ENCODE assay signal across 11 mouse cellular contexts in the genomic region with DNA sequence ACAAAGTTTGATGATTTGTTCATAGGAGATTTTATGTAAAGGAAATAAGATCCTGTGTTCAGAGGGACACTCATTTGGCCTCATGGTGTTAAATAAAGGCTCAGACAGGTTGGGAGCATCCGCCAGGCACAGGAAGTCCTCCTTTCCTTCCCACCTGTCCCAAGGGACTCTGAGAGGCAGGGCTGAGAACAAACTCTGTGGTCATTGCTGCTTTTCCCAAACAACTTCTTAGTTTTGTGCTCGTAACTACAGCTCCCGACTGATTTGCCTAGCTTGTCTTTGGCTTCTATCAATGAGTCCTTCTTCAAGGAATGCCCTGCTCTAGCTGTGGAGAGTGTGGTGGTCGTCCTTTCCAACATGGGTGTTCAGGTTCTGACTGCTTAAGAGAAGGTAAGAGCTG. TPM values are rescaled to one million over a fixed set of nuclear protein-coding genes. Genes with fewer than 3 reads are reported as not detected.
A peak's percentile ranks its signal among the peaks of the same experiment; 100 is the strongest.
DNase-seq lines count a peak whose midpoint lies in the region; ATAC-seq and TF ChIP-seq lines count a peak whose summit lies in the region.
"Had no signal": no experiment of that assay in that cellular context is flagged by ENCODE, and none has a peak within 500 bp of the region (broad histone marks: within the 10 kb centered on the region; RNA-seq: fewer than 3 reads in every experiment).

No protein-coding gene starts in this region.

- peaks cover 13% of the 10 kb centered on the region for H3K4me1 ChIP-seq in hindbrain, embryonic 10.5 days (replicated peaks)
- H3K4me1 ChIP-seq in hindbrain, embryonic 16.5 days (ENCODE audit: control insufficient read depth, insufficient read depth, low read depth, low read length), result no peaks in the 10 kb centered on the region
- H3K4me1 ChIP-seq in embryonic facial prominence, embryonic 12.5 days, result peaks cover 13% of the 10 kb centered on the region
- H3K4me1 ChIP-seq in limb, embryonic 14.5 days (ENCODE audit: control insufficient read depth, insufficient read depth, low read length), result peaks cover 15% of the 10 kb centered on the region; the same call in 1 of the 2 replicates

- H3K4me2 ChIP-seq in hindbrain, embryonic 16.5 days (ENCODE audit: low read length), result no peak overlapping the region
- peak overlapping the region; percentile 61 for H3K4me2 ChIP-seq in embryonic facial prominence, embryonic 12.5 days (replicated peaks)
- peak overlapping the region; percentile 66 for H3K4me2 ChIP-seq in limb, embryonic 14.5 days (replicated peaks; ENCODE audit: low read depth, low read length, severe bottlenecking)

- TF ChIP-seq POLR2A in limb, embryonic 14.5 days (IDR thresholded peaks at IDR 0.05; ENCODE audit: borderline replicate concordance, extremely low read depth, insufficient read depth, insufficient read length), result no peak

- no peak overlapping the region for H3K27ac ChIP-seq in hindbrain, embryonic 10.5 days
- no peak overlapping the region for H3K27ac ChIP-seq in hindbrain, embryonic 16.5 days (ENCODE audit: low read depth, low read length)
- H3K27ac ChIP-seq in embryonic facial prominence, embryonic 12.5 days, result peak overlapping the region; percentile 12; the same call in 1 of the 2 replicates
- H3K27ac ChIP-seq in limb, embryonic 14.5 days (replicated peaks; ENCODE audit: low read depth, low read length), result peak overlapping the region; percentile 97

- 80% methylated on average over 4 of the region's 4 CpGs for WGBS in hindbrain, embryonic 10.5 days
- 88% methylated on average over 4 of the region's 4 CpGs for WGBS in hindbrain, embryonic 16.5 days
- 69% methylated on average over 4 of the region's 4 CpGs for WGBS in embryonic facial prominence, embryonic 12.5 days
- 40% methylated on average over 4 of the region's 4 CpGs for WGBS in limb, embryonic 14.5 days

- peak overlapping the region; percentile 63; the same call in 1 of the 2 replicates for H3K4me3 ChIP-seq in hindbrain, embryonic 10.5 days
- no peak overlapping the region for H3K4me3 ChIP-seq in hindbrain, embryonic 16.5 days (ENCODE audit: low read length)
- H3K4me3 ChIP-seq in embryonic facial prominence, embryonic 12.5 days, result peak overlapping the region; percentile 13; the same call in 1 of the 2 replicates
- H3K4me3 ChIP-seq in limb, embryonic 14.5 days (replicated peaks; ENCODE audit: low read length), result peak overlapping the region; percentile 52

- H3K27me3 ChIP-seq in hindbrain, embryonic 10.5 days (ENCODE audit: insufficient read depth, poor library complexity, severe bottlenecking), result no peaks in the 10 kb centered on the region
- H3K27me3 ChIP-seq in hindbrain, embryonic 16.5 days (replicated peaks; ENCODE audit: control insufficient read depth, insufficient read depth, low read length), result no peaks in the 10 kb centered on the region
- no peaks in the 10 kb centered on the region for H3K27me3 ChIP-seq in embryonic facial prominence, embryonic 12.5 days
- H3K27me3 ChIP-seq in limb, embryonic 14.5 days (ENCODE audit: control insufficient read depth, insufficient read depth, low read length), result no peaks in the 10 kb centered on the region
- H3K27me3 ChIP-seq: intestine, embryonic 15.5 days had no signal

- intact Hi-C loops in heart, postnatal 36 days (cut with DNase I), result no loop called here

- no peak overlapping the region for H3K9ac ChIP-seq in hindbrain, embryonic 16.5 days (ENCODE audit: low read depth, low read length)
- H3K9ac ChIP-seq in embryonic facial prominence, embryonic 12.5 days, result no peak overlapping the region
- peak overlapping the region; percentile 71 for H3K9ac ChIP-seq in limb, embryonic 14.5 days (ENCODE audit: low read depth, low read length, severe bottlenecking)
- H3K9ac ChIP-seq: liver, postnatal 0 days had no signal

- no peak for ATAC-seq in hindbrain, embryonic 16.5 days
- ATAC-seq in embryonic facial prominence, embryonic 12.5 days (ENCODE audit: insufficient number of reproducible peaks, insufficient read depth, low FRiP score, low TSS enrichment), result no peak
- ATAC-seq in limb, embryonic 14.5 days (ENCODE audit: low FRiP score, low read depth), result no peak
- no peak for ATAC-seq in activated CD4-positive, CD25-positive, alpha-beta regulatory T cell, adult 4 months

- no peak for DNase-seq in hindbrain, embryonic 10.5 days (ENCODE audit: low spot score)
- DNase-seq in heart, postnatal 36 days, result peak; percentile 3 to 9
- no peak for DNase-seq in limb, embryonic 14.5 days (ENCODE audit: low spot score)
- DNase-seq in adrenal gland, postnatal 10 days, result no peak
- DNase-seq in embryo, embryonic 10 days (ENCODE audit: low spot score), result no peak
- DNase-seq: adrenal gland, adult 8-10 months had no signal

- H3K36me3 ChIP-seq in hindbrain, embryonic 10.5 days, result no peaks in the 10 kb centered on the region
- H3K36me3 ChIP-seq in hindbrain, embryonic 16.5 days (ENCODE audit: control insufficient read depth, insufficient read depth, low read length), result no peaks in the 10 kb centered on the region
- no peaks in the 10 kb centered on the region for H3K36me3 ChIP-seq in embryonic facial prominence, embryonic 12.5 days
- H3K36me3 ChIP-seq in limb, embryonic 14.5 days (ENCODE audit: control insufficient read depth, insufficient read depth, low read length), result no peaks in the 10 kb centered on the region
- H3K36me3 ChIP-seq: intestine, embryonic 15.5 days had no signal

- H3K9me3 ChIP-seq in hindbrain, embryonic 10.5 days, result no peaks in the 10 kb centered on the region
- no peaks in the 10 kb centered on the region for H3K9me3 ChIP-seq in hindbrain, embryonic 16.5 days (ENCODE audit: control insufficient read depth, low read length)
- H3K9me3 ChIP-seq in embryonic facial prominence, embryonic 12.5 days, result no peaks in the 10 kb centered on the region
- H3K9me3 ChIP-seq in limb, embryonic 14.5 days (ENCODE audit: control insufficient read depth, low read length), result no peaks in the 10 kb centered on the region
- H3K9me3 ChIP-seq: intestine, embryonic 15.5 days had no signal

RNA-seq across cellular contexts. Expression of gene Fancf, which starts 18.1 kb away (rescaled TPM):
- polyA plus RNA-seq in hindbrain, embryonic 10.5 days (2016; fragmentation: Nextera tagmentation; extraction: Ambion mirVana), result 11.5 and 11.9 TPM in 2 replicates
- polyA plus RNA-seq in hindbrain, embryonic 16.5 days (2015; fragmentation: Nextera tagmentation; extraction: Ambion mirVana), result 2.5 and 5.6 TPM in 2 replicates
- polyA plus RNA-seq in embryonic facial prominence, embryonic 12.5 days (2016; fragmentation: Nextera tagmentation; extraction: Ambion mirVana), result 17.2 TPM in 2 replicates
- total RNA-seq in heart, postnatal 36 days (2021), result 1 to 10 TPM; 1.9 to 2.3 TPM
- polyA plus RNA-seq in limb, embryonic 14.5 days (2012; rRNA removed), result 16.6 and 21.1 TPM in 2 replicates
- 19.4 and 20.4 TPM in 2 replicates for polyA plus RNA-seq in limb, embryonic 14.5 days (2014; fragmentation: Nextera tagmentation; extraction: Ambion mirVana)
- 1 to 10 TPM in 1 of 2 experiments, under 1 TPM in 1; 0.75 to 1.1 TPM for polyA plus RNA-seq in activated CD4-positive, CD25-positive, alpha-beta regulatory T cell, adult 4 months (2017; shearing (Covaris generic))
- 1 to 10 TPM; 6.8 to 7.6 TPM for total RNA-seq in adrenal gland, postnatal 10 days (2021)

RNA-seq across cellular contexts. Expression of gene Gas2, which starts 18.3 kb away (rescaled TPM):
- 20.8 and 33.2 TPM in 2 replicates for polyA plus RNA-seq in hindbrain, embryonic 10.5 days (2016; fragmentation: Nextera tagmentation; extraction: Ambion mirVana)
- 12.3 and 12.4 TPM in 2 replicates for polyA plus RNA-seq in hindbrain, embryonic 16.5 days (2015; fragmentation: Nextera tagmentation; extraction: Ambion mirVana)
- 58.9 and 69.0 TPM in 2 replicates for polyA plus RNA-seq in embryonic facial prominence, embryonic 12.5 days (2016; fragmentation: Nextera tagmentation; extraction: Ambion mirVana)
- 1 to 10 TPM; 4.1 to 4.9 TPM for total RNA-seq in heart, postnatal 36 days (2021)
- polyA plus RNA-seq in limb, embryonic 14.5 days (2012; rRNA removed), result 171 and 178 TPM in 2 replicates
- polyA plus RNA-seq in limb, embryonic 14.5 days (2014; fragmentation: Nextera tagmentation; extraction: Ambion mirVana), result 211 and 255 TPM in 2 replicates
- polyA plus RNA-seq in activated CD4-positive, CD25-positive, alpha-beta regulatory T cell, adult 4 months (2017; shearing (Covaris generic)), result 1 to 10 TPM; 2.5 to 3.5 TPM
- total RNA-seq in adrenal gland, postnatal 10 days (2021), result 10 to 100 TPM; 30.3 to 30.8 TPM

Comparison
In these comparisons a context has a peak if more than half of its experiments do, and no peak if none do; other contexts are left out.
1. DNase-seq: peak in heart, postnatal 36 days (2 of 2); none in hindbrain, embryonic 10.5 days (single experiment), limb, embryonic 14.5 days (single experiment), adrenal gland, postnatal 10 days (single experiment) and embryo, embryonic 10 days (single experiment).
2. H3K27ac ChIP-seq: peak in embryonic facial prominence, embryonic 12.5 days (single experiment) and limb, embryonic 14.5 days (single experiment); none in hindbrain, embryonic 10.5 days (single experiment) and hindbrain, embryonic 16.5 days (single experiment).